Mouse (Mus musculus): ENCODE measurements around the gene Kif11.

Gene Kif11

DNA sequence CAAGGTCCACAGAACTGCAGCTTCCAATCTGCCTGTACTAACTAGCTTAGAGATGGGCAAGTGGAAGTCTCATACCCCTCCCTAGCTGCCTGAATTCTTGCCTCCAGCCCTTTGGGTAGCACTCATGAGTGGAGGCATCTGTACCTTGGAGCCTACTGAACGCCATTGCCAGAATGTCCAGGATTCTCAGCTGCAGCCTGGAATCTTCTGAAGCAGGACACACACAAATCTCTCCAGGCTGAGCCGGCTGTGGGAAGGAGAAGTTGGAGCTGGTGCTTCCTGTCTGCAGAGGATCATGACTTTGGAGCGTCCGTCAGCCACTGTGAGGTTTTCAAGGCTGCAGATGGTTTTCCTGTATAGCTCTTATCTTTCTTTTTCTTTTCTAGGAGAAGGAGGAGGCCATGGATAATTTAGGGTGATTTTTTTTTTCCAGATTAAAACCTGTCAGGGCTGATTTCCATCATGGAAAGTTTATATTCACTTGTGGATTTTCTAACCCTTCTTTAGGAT, 67.5 kb downstream of the Kif11 start:
- no peak for DNase-seq (ENCODE audit: low read depth, low spot score)

DNA sequence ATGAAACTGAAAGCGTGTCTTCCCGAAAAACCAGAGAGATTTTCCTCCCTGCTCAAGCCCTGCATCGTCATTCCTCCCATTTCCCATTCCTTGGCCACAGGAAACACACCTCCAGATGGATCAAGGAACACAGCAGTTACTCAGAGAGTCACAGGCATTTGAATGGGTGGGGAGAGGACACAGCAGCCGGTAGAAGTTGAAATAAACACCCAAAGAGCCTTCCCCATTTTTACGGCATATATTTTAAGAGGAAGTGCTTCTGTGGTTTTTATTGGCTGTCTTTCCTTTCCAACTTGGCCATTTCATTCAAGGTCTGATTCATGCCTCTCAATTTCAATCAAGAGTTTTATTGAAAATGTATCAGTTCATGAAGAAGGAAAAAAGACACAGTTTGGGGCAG, 72.0 kb downstream of the Kif11 start:
- DNase-seq (ENCODE audit: low read depth, low spot score): no peak

DNA sequence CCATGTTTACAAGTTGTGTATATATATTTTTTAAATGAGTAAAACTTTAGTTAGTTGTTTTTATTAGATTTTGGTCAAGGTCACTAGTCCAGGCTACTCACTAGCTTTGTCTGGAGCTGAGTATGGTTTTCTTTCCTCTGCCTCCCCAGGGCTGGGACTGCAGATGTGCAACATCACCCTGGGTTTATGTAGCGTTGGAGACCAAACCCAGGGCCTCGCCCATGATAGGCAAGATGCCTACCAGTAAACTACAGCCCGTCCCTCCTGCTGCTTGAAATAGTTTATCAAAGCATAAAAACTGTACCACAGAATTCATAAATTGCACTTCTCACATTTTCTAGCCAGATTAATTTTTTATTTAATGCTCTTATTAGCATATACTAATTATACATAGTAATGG, 73.0 kb downstream of the Kif11 start:
- DNase-seq (ENCODE audit: low read depth, low spot score): no peak

DNA sequence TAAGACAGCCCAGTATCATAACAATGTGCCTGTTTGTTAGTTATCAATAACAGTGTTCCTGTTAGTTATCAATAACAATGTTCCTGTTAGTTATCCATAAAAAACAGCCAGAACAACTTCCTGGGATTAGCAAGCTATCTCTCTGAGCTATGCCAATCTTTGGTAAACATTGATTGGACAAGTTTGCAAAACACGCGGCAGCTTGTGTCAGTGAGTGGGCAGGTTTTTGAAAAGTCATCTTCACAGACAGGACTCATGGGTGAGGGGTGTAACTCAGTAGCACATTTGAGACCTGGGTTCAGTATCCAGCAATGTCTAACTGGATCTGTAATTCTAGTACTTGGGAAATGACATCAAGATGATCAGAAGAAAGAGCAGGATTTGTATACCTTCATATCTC, 79.3 kb downstream of the Kif11 start:
- DNase-seq (ENCODE audit: low read depth, low spot score): no peak

DNA sequence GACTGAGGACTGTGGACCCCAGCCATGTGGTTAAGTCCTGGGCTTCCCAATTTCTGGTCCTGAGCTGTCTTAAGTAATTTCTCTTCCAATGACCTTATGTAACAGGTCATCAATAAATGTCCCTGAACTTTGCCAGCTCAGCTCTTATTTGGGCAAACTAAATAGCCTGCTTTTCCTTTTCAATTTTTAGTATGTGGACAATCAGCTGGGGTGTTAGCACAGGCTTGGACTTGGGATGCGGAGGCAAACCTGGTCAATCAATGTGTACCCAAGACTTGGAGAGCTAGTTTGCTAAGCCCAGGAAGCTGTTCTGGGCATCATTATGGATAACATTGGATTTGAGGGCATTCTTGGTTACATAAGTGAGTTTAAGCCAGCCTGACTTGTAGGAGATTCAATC, 79.8 kb downstream of the Kif11 start:
- DNase-seq (ENCODE audit: low read depth, low spot score): no peak

DNA sequence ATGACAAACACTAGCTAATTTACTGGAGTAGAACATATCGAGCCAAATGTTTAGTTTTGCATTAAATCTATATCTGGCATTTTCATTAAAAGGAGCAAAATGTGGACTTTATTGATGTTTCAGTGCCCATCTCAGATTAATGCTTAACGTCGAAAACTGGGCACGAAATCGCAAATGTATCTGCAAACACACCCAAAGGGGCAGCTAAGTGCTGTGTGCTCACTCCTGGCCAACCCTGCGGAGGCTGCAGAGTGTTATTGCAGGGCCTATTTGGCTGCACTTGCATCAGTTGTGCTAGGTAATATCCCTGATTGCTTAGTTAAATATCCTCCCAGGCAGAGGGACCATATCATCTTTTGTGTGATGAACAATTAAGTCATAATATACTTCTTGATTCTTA, 81.8 kb downstream of the Kif11 start:
- DNase-seq (ENCODE audit: low read depth, low spot score): no peak

DNA sequence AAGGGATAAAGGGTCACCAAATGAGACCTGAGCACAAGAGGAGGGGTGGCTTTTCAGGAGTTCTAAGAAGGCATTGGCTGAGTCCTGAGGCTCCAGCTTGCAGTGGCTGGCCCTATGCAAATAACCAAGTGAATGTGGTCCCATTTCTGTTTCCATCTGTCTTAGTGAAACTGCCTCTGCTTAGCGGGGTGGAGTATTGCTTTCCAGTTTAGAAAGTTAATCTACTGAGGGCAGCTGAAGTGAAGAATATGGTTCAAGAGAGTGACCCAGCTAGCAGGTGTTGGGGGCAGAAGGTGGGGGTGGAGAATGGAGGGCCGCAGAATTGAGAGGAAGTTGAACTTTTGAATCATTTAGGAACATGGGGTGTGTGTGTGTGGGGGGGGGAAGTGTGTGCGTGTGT, 90.2 kb downstream of the Kif11 start:
- no peak for DNase-seq (ENCODE audit: low read depth, low spot score)

DNA sequence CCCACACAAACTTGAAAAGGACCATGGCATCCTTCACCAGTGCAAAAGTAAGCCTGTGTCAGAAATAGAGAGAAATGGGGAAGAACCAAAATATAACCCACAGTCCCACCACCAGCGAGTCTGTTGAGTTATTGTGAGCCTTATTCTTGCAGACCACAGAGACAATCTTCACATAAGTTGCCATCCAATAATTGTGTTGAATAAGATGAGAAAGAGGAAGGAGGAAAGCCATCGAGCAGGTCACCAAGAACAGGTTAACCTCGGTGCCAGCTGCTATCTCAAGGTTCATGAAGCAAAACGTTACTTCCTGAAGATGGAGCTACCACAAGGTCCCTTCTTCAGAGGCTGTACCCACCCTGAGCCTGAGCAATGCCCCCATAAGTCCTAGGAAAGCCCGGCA, 90.8 kb downstream of the Kif11 start:
- DNase-seq (ENCODE audit: low read depth, low spot score): no peak

DNA sequence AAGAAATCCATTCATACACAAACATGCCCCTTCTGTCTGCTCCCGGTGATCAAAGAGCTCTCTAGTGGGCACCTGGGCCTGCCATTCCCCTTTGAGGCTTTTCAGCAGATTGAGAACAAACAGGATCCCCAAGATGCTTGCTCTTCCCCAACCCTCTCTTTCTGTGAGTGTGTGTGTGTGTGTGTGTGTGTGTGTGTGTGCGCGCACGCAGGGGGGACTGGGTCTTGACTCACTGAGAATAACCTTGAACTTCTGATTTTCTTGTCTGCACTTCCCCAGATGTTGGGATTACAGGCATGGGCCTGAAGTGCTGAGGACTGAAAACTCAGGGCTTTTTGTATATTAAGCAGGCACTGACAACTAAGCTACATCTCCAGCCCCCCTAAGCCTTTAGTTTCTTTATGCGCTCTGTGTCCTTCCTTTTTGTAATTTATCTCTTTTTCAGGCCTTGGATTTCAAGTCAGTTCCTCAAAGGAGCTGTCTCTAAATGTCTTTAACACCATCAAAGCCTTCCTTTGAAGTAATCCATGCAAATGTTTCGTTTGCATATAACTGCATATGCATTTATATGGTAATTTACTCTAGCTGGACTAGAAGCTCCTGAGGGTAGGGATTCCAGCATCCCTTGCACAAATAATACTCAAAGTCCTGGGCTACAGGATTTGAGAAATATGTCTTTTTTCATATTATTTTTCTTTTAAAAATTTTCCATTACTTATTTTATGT, 92.8 kb downstream of the Kif11 start:
- peak; percentile 66 for DNase-seq (ENCODE audit: low read depth, low spot score)
